Mouse (Mus musculus) embryonic facial prominence, embryonic 10.5 days (tissue): ENCODE results near the gene Golga7b. TPM values are rescaled to one million over a fixed set of nuclear protein-coding genes. Genes with fewer than 3 reads are reported as not detected.

ENCODE experiments used
- DNase-seq: peaks from one replicate; pipeline ENCODE4 v3.0.0-alpha.2; 2017; ENCODE audit warnings: low spot score
- H3K27ac ChIP-seq: fragments of 300-500 bp; sonication (generic); replicated peaks from 2 replicates; pipeline ENCODE4 v1.5.1; 2016; ENCODE audit warnings: mild to moderate bottlenecking
- H3K27me3 ChIP-seq: fragments of 300-500 bp; sonication (generic); replicated peaks from 2 replicates; pipeline ENCODE4 v1.6.1; 2016; ENCODE audit warnings: low read depth, mild to moderate bottlenecking; ENCODE audit not compliant: poor library complexity, severe bottlenecking
- H3K36me3 ChIP-seq: fragments of 300-500 bp; sonication (generic); replicated peaks from 2 replicates; pipeline ENCODE4 v1.6.1; 2016; ENCODE audit warnings: mild to moderate bottlenecking, moderate library complexity
- H3K4me1 ChIP-seq: fragments of 300-500 bp; sonication (generic); 2 replicates; pipeline ENCODE4 v1.6.1; 2016
- H3K4me3 ChIP-seq: fragments of 300-500 bp; sonication (generic); 2 replicates; pipeline ENCODE4 v1.5.1; 2016; ENCODE audit warnings: mild to moderate bottlenecking, moderate library complexity
- H3K9me3 ChIP-seq: fragments of 300-500 bp; sonication (generic); 2 replicates; pipeline ENCODE4 v1.6.1; 2016; ENCODE audit warnings: mild to moderate bottlenecking
- WGBS: fragments of 180-500 bp; shearing (Covaris S2); methylation state at CpG from one replicate; pipeline ENCODE4 v1.1.7; 2016; 5-methylcytosine and 5-hydroxymethylcytosine counted together
- polyA plus RNA-seq: library from polyadenylated mRNA; unstranded; fragments of >200 nt; fragmentation: Nextera tagmentation; extraction: Ambion mirVana; gene quantifications from 2 replicates; pipeline ENCODE4 v1.2.1, GENCODE M21; 2016

Gene Golga7b
- polyA plus RNA-seq, 1 experiment from 2014 or later, result 1.2 TPM

GRCm38 (mm10) chr19:42284178-42284577 lies 36.8 kb downstream of the Golga7b start:
- H3K9me3 ChIP-seq, result no peaks in the 10 kb centered on the region
- no peaks in the 10 kb centered on the region for H3K27me3 ChIP-seq
- peaks cover 22% of the 10 kb centered on the region for H3K4me1 ChIP-seq
- no peak overlapping the region for H3K4me3 ChIP-seq
- WGBS, result 83% methylated on average over 8 of the region's 8 CpGs
- no peaks in the 10 kb centered on the region for H3K36me3 ChIP-seq
- H3K27ac ChIP-seq, result no peak overlapping the region
- DNase-seq, result no peak

- WGBS, result 82% methylated on average over 4 of the region's 4 CpGs
- H3K27me3 ChIP-seq, result no peaks in the 10 kb centered on the region
- no peaks in the 10 kb centered on the region for H3K36me3 ChIP-seq
- peaks cover 41% of the 10 kb centered on the region for H3K4me1 ChIP-seq
- H3K27ac ChIP-seq, result no peak overlapping the region
- DNase-seq, result no peak
- H3K4me3 ChIP-seq, result no peak overlapping the region
- H3K9me3 ChIP-seq, result no peaks in the 10 kb centered on the region
These were observed 41.0 kb downstream of the Golga7b start for GRCm38 (mm10) chr19:42288361-42288760.

GRCm38 (mm10) chr19:42290954-42291661 lies 43.7 kb downstream of the Golga7b start:
- no peaks in the 10 kb centered on the region for H3K9me3 ChIP-seq
- no peaks in the 10 kb centered on the region for H3K36me3 ChIP-seq
- H3K4me1 ChIP-seq, result peaks cover 30% of the 10 kb centered on the region
- H3K27ac ChIP-seq, result peak overlapping the region; percentile 26; the same call in 1 of the 2 replicates
- H3K4me3 ChIP-seq, result no peak overlapping the region
- 23% methylated on average over 7 of the region's 7 CpGs for WGBS
- DNase-seq, result no peak
- H3K27me3 ChIP-seq, result no peaks in the 10 kb centered on the region

- Histone ChIP-seq H3K27ac (peak overlapping the region; percentile 71), H3K36me3 (no peaks in the 10 kb centered on the region), H3K27me3 (no peaks in the 10 kb centered on the region), H3K4me1 (peaks cover 30% of the 10 kb centered on the region), H3K9me3 (no peaks in the 10 kb centered on the region), H3K4me3 (0 out of 2 replicates have a peak overlapping the region, but pooled peaks have one; percentile 9)
- DNase-seq, result peak; percentile 48
- WGBS, result 41% methylated on average over 8 of the region's 8 CpGs
These were observed 44.7 kb downstream of the Golga7b start for GRCm38 (mm10) chr19:42292106-42292505.

- Histone ChIP-seq H3K27ac (peak overlapping the region; percentile 19), H3K36me3 (no peaks in the 10 kb centered on the region), H3K4me3 (no peak overlapping the region), H3K9me3 (no peaks in the 10 kb centered on the region), H3K4me1 (peaks cover 35% of the 10 kb centered on the region), H3K27me3 (no peaks in the 10 kb centered on the region)
- WGBS, result 77% methylated on average over 6 of the region's 6 CpGs
- DNase-seq, result no peak
These were observed 45.8 kb downstream of the Golga7b start for GRCm38 (mm10) chr19:42293216-42293615.

- H3K4me3 ChIP-seq, result no peak overlapping the region
- WGBS, result 70% methylated on average over 12 of the region's 12 CpGs
- H3K36me3 ChIP-seq, result no peaks in the 10 kb centered on the region
- H3K9me3 ChIP-seq, result no peaks in the 10 kb centered on the region
- H3K27ac ChIP-seq, result 0 out of 2 replicates have a peak overlapping the region, but pooled peaks have one; percentile 14
- H3K4me1 ChIP-seq, result peaks cover 31% of the 10 kb centered on the region
- no peak for DNase-seq
- H3K27me3 ChIP-seq, result no peaks in the 10 kb centered on the region
These were observed 55.9 kb downstream of the Golga7b start for GRCm38 (mm10) chr19:42303210-42303813.

GRCm38 (mm10) chr19:42304506-42304905 lies 57.1 kb downstream of the Golga7b start:
- no peak for DNase-seq
- 0 out of 2 replicates have a peak, but pooled peaks cover 4% of the 10 kb centered on the region for H3K27me3 ChIP-seq
- H3K4me1 ChIP-seq, result peaks cover 24% of the 10 kb centered on the region
- WGBS, result 92% methylated on average over 13 of the region's 13 CpGs
- no peak overlapping the region for H3K4me3 ChIP-seq
- no peak overlapping the region for H3K27ac ChIP-seq
- H3K9me3 ChIP-seq, result no peaks in the 10 kb centered on the region
- H3K36me3 ChIP-seq, result no peaks in the 10 kb centered on the region

GRCm38 (mm10) chr19:42305746-42306145 lies 58.4 kb downstream of the Golga7b start:
- whole genome bisulfite sequencing, result 74% methylated on average over 8 of the region's 8 CpGs
- H3K27ac ChIP-seq, result no peak overlapping the region
- DNase-seq, result no peak
- H3K4me1 ChIP-seq, result peaks cover 21% of the 10 kb centered on the region
- H3K9me3 ChIP-seq, result no peaks in the 10 kb centered on the region
- H3K36me3 ChIP-seq, result no peaks in the 10 kb centered on the region
- no peak overlapping the region for H3K4me3 ChIP-seq
- H3K27me3 ChIP-seq, result peaks cover 12% of the 10 kb centered on the region

- no peaks in the 10 kb centered on the region for H3K9me3 ChIP-seq
- no peak overlapping the region for H3K4me3 ChIP-seq
- 60% methylated on average over 7 of the region's 7 CpGs for WGBS
- H3K27me3 ChIP-seq, result peaks cover 17% of the 10 kb centered on the region
- no peaks in the 10 kb centered on the region for H3K36me3 ChIP-seq
- no peak for DNase-seq
- H3K27ac ChIP-seq, result no peak overlapping the region
- H3K4me1 ChIP-seq, result peaks cover 20% of the 10 kb centered on the region
These were observed 58.8 kb downstream of the Golga7b start for GRCm38 (mm10) chr19:42306202-42306601.

GRCm38 (mm10) chr19:42307019-42307418 lies 59.6 kb downstream of the Golga7b start:
- WGBS, result 9% methylated on average over 8 of the region's 8 CpGs
- H3K36me3 ChIP-seq, result no peaks in the 10 kb centered on the region

GRCm38 (mm10) chr19:42308931-42309330 lies 61.6 kb downstream of the Golga7b start:
- Histone ChIP-seq H3K9me3 (no peaks in the 10 kb centered on the region), H3K4me1 (peaks cover 29% of the 10 kb centered on the region), H3K27me3 (peaks cover 20% of the 10 kb centered on the region), H3K4me3 (no peak overlapping the region), H3K36me3 (no peaks in the 10 kb centered on the region), H3K27ac (no peak overlapping the region)
- WGBS, result 88% methylated on average over 12 of the region's 12 CpGs
- DNase-seq, result no peak

More at GRCm38 (mm10) chr19:42307019-42307418, 59.6 kb downstream of the Golga7b start:
- H3K9me3 ChIP-seq, result no peaks in the 10 kb centered on the region
- H3K27me3 ChIP-seq, result peaks cover 20% of the 10 kb centered on the region
- H3K27ac ChIP-seq, result 0 out of 2 replicates have a peak overlapping the region, but pooled peaks have one; percentile 24
- H3K4me3 ChIP-seq, result peak overlapping the region; percentile 11; the same call in 1 of the 2 replicates
- peak; percentile 66 for DNase-seq
- H3K4me1 ChIP-seq, result peaks cover 24% of the 10 kb centered on the region

- H3K27ac ChIP-seq, result no peak overlapping the region
- WGBS, result 46% methylated on average over 2 of the region's 2 CpGs
- no peak for DNase-seq
- no peaks in the 10 kb centered on the region for H3K36me3 ChIP-seq
- no peaks in the 10 kb centered on the region for H3K9me3 ChIP-seq
- H3K27me3 ChIP-seq, result peaks cover 20% of the 10 kb centered on the region
- H3K4me3 ChIP-seq, result no peak overlapping the region
- H3K4me1 ChIP-seq, result peaks cover 34% of the 10 kb centered on the region
These were observed 64.0 kb downstream of the Golga7b start for GRCm38 (mm10) chr19:42311332-42311731.

GRCm38 (mm10) chr19:42312191-42312590 lies 64.8 kb downstream of the Golga7b start:
- WGBS, result 77% methylated on average over 3 of the region's 3 CpGs
- Histone ChIP-seq H3K9me3 (no peaks in the 10 kb centered on the region), H3K4me1 (peaks cover 34% of the 10 kb centered on the region), H3K36me3 (no peaks in the 10 kb centered on the region), H3K27me3 (peaks cover 27% of the 10 kb centered on the region), H3K27ac (no peak overlapping the region), H3K4me3 (no peak overlapping the region)
- no peak for DNase-seq
